Mouse (Mus musculus): ENCODE data around the gene 4930432M17Rik. TPM values are rescaled to one million over a fixed set of nuclear protein-coding genes. Genes with fewer than 3 reads are reported as not detected.

The 4930432M17Rik gene
- total and polyA plus RNA-seq, 3 experiments, result not detected

DNA sequence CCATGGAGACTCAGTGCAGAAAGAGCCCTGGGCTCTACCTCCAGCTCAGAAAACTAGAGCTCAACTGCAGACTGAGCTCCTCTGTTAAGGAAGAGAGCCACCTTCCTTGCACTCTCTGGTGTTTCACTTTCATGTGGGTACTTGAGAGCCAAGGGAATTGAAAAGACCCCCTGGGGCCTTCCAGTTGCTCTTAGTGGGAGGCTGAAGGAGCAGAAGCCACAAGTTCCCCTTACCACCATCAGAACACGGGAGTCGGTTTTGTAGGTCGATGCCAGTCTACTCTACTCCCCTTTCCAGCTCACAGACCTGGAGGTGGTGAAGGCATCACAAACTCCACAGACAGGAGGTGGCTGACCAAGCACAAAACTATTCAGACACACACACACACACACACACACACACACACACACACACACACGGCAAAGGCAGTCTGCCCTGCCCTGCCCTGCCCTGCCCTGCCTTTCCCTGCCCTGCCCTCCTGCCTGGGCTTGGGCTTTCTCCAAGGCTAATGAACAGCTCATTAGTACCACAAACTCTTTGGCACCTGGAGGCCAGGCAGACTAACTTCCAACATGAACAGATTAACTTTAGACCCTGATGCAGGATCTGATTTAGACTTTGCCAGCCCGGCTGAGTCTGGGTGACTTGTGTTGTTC, 1.7 kb downstream of the 4930432M17Rik start:
- DNase-seq, result no peak

DNA sequence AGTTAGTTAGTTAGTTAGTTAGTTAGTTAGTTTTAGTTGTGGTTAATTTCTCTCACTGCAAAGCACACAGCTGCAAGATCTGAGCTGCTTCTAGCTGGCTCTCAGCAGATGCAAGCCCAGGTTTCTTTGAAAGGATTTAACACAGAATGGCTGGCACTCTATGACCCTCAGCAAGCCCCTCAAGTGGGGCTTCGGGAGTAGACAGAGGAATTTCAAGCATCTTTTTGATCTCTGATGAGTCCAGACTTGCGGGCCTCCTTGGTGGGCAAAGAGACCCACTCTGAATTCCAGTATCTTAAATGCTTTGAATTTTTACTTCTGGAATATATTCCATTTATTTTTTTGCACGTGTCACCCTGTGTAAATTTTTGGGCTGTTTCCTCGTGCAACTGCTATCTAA, 8.4 kb downstream of the 4930432M17Rik start:
- DNase-seq, result no peak

DNA sequence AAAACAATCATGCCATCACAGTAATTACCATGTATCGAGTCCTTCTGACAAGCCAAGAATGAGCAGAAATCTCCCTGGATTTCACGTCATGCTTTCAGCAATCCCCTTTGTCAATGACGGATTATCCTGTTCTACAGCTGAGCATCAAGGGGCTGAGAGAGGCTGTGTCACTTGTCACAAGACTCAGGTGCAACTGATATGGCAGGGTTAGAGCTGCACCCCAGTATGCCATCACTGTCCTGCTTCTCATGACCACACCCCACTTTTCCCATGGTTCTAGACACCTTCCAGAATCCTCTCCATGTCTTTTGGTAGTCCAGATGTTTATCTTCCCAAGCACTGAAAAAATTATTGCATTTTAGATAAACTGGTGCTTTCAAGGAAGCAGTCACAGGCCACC, 8.9 kb downstream of the 4930432M17Rik start:
- no peak for DNase-seq

DNA sequence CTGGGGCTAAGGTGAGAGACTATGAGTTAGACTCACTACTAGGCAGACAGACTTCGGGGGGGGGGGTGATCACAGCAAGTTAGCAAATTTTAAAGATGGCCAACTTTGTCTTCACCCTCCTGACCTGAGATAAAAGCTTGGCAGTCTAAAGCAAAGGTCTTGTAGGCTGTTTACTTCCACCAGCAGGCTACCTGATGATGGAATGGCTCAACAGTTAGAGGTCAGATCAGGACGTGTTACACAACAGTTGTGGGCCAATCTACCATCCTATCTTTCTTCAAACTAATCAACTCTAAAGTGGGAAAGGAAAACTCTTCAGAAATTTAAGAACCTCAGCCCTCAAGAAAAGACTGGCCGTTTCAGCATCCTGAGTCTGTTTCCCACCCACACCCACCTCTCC, 9.6 kb downstream of the 4930432M17Rik start:
- DNase-seq, result no peak

DNA sequence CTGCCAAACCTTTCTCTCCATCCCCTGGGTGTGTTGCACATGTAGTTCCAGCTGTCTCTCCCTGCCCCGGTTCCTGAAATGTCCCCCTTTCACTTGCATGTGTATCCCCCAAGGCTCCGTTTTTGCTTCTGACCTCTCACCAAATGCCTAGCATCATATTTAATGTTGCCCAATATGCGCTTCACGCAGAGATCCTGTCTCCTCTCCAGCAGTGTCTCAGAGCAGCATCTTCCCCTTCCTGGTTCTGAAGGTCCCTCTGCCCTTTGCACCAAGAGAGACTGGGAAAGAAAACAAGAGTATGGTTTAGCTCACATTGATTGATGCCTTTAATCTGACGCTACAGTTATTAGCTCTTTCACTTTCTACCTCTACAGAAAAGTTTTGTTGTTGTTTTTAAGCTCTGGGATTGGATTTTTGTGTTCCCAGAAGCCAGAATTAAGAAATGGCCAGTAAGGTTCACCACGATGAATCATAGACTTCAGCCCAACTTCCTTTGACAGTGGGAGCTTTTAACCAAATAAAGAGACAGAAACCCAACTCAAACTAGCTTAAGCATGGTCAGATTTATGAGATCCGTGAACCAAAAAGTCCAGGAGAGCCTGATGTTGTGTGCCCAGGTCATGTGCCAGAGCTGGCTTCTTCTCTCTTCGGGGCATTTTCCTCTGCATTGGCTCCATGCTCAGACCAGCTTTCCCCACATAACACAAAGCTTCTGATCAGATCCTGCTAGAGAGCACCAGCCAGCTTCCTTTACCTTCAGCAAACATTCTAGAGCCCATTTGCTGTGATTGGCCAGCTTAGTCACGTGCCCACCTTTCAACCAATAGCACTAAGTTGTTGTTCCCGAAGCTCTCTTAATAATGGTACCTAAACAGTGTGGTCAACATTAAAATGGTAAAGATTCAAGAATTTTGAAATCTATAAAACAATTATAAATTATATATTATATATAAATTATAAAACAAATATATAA, 12.2 kb downstream of the 4930432M17Rik start:
- no peak for DNase-seq

DNA sequence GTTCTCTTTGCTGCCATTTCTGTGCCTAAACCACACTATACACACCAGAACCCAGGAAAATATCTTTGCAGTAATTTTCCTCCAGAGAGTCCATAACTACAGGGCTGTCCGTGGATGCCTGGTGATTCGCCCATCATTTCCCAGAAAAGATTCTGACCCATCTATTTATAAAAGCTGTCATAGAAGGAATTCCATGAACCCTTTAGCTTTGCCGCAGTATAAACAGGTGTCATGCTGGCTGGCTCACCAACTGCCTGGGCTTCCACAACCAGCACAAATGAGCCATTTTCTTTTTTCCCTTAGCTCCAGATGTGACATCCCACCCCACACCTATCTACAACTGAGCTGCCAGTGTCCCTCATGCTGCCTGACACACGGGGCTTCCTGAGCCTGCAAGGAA, 14.0 kb downstream of the 4930432M17Rik start:
- DNase-seq, result no peak

DNA sequence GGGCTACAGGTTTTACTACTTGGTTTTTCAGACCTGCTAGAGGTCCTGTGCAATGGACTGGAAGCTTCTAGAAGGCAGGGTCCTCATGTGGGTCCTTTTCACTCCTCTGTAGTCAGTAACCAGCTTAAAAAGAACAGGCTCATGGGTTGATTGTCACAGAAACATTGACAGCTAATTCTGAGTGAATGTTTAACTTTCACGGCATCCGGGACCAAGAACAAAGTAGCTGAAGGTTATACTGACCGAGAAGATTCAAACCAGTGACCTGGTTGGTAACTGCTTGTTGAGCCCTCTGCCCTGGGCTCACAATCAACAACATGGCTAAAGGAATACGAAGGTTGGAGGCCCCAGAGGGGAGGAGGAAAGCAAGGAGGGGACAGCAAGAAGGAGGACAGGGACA, 14.4 kb downstream of the 4930432M17Rik start:
- no peak for DNase-seq

DNA sequence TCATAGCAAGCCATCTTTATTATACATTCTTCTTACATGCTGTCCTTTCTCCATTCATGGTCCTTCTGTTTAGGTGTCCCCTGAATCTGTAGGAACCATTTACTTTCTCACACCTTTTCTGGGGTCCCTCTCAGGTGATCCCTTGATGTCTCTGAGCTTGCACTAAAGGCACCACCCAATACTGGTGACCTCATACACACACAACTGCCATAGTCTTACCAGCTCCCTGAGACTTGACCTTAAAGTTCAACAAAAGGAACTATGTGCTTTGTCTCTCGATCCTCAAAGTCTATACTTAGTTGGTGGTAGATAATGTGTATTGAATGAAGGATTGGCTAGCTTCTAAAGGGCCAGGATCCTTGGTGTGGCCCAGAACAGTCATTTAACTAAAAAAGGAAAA, 15.4 kb downstream of the 4930432M17Rik start:
- no peak for DNase-seq

DNA sequence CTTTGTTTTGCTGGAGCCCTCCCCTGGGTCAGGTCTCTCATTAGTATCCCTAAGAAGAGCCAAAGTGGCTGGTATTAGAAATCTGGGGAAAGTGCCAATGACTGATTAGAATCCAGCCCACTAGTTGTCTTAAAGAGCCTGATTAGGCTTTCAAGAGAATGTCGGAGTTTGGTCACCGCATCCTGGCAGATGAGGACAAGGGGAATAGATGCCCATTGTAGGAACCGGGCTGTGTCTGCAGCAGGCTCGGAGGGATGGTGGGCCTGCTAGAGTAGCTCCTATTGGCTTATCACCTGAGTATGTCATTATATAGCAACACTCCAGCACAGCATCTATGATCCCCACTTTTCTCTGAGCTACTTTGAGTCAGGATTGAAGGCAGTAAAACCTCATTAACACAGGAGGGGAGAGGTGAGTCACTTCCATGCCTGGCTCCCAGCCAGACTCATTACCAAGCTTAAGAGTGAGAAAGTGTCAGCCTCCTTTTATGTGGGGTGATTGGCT, 15.9 kb downstream of the 4930432M17Rik start:
- no peak for DNase-seq

DNA sequence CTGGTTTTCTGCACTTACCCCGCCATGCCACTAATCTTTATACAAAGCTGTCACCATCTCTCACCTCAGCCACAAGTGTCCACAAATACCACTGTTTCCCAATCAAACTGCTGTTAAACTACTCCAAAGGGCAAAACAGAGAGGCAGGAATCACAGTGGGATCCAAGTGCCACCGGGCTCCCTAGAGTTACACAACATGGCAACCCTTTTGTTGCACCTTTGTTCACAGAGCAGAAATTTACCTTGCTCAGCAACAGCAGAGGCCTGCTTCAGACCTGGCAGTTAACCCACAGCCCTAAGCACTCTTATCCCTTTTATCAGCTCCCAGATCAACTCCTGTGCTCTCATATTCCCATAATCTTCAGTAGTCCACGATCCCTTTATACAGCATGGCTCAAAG, 17.2 kb downstream of the 4930432M17Rik start:
- no peak for DNase-seq

DNA sequence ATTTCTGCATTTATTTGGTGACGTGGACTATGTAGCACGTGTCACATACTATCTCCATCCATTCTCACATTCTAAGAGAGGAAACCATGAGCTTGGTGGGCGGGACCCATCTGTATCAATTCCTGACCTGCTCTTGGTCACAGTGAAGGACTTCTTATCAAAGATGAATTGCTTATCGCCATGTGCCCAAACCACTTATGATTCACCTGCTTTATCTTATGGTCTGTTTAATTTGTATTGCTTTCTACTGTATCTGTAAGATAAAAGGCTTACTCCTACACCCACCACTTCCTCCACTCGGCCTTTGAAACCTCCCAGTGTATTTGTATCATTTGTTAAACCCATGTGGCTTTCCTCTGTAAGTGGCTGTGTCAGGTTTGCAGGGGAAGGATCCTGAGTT, 18.5 kb downstream of the 4930432M17Rik start:
- no peak for DNase-seq

DNA sequence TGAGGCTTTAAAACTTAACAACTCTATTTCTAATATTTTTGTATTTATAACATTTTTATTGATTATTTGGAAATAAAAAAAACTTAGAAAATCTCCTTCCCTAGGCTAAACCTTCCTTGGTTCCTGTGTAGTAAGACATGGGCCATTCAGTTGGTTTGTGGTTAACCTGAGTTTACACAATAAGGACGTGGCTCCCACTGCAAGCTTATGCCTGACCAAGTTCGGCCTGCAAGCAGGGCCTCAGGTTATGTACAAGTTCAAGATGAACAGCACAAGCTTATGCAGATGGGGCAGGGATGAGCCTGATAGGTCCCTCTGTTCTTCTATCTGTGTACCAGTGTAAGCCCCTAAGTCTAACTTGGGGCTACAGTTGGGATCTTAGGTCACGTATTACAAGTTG, 19.1 kb downstream of the 4930432M17Rik start:
- no peak for DNase-seq

DNA sequence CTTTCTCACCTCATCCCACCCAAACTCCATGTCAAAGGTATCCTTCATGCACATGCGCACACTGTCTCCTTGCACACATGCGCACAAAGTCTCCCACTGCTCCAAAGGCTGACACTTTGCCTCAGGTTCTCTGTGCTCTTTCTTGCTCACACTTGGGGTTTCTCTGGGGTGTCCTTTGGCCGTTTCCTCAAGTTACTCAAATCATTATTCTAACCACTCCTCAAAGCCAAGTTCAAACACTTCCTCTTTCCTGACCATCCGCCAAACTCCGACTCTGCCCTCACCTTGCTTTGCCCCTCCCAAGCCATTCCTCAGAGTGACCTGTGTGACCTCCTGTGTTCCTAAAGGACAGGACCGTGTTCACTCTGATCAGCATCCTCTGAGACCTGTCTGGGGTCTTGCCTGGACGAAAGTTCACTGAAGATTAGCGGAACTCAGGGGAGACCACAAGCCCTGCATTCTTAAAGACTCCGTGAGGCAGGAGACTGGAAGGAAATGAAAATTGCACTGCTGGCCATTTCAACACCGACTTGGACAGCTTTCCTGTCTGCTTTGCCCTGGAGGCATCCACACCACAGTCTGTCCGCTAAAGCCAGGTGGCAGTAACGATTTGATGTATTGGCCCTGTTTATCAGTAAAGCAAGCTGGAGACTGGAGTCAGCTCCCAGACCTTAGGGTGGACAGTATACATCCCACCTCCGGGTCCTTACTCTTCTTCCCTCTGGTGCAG, 22.6 kb downstream of the 4930432M17Rik start:
- DNase-seq, result peak; percentile 31

DNA sequence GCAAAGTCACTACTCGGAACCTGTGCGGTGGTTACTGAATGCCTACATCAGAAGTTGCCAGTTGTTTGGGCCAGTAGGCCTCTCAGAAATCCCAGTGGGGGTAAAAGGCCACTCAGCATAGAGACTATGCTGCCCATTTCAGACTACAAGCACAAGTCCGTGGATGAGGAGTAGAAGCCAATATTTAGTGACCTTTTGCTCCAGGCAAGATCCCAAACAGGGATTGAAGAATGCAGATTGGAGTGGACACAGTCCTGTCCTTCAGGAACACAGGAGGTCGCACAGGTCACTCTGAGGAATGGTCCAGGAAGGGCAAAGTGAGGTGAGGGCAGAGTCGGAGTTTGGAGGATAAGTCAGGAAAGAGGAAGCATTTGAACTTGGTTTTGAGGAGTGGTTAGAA, 23.2 kb downstream of the 4930432M17Rik start:
- DNase-seq, result peak; percentile 14

DNA sequence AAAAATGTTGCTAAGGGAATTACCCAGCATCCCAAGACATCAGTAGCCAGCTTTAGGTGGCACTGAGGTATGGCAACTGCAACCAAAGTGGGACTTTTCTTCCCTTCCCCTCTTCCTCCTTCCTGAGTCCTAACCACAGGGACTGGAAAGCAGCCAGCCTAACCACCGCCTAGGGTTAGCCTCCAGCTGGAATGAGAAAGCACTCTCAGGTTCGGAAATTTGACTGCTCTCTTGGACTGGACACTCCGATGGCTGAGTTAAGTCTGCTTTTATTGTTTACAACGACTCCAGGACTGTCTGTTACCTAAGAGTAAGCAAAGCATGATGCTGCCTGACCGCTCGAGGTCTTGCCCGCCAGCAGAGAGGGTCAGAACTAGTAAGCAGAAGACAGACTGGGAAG, 26.6 kb downstream of the 4930432M17Rik start:
- peak; percentile 14 for DNase-seq

DNA sequence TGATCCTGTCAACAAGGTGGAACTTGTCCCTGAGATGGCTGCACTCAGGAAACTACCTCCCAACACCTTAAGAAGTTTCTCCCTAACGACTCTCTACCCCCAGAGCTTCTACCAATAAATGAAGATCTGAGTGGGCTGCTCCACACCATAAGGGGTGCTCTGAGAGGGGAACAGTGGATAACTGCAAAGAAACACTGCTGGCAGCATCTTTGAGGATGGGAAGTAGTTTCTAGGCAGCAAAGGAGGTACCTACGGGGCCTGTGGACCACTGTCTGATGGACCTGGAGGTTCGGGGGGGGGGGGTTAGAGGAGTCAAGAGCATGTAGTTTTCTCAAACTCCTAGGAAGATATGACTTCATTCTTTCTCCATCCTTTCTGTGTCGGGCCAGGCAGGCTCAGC, 28.8 kb downstream of the 4930432M17Rik start:
- no peak for DNase-seq

DNA sequence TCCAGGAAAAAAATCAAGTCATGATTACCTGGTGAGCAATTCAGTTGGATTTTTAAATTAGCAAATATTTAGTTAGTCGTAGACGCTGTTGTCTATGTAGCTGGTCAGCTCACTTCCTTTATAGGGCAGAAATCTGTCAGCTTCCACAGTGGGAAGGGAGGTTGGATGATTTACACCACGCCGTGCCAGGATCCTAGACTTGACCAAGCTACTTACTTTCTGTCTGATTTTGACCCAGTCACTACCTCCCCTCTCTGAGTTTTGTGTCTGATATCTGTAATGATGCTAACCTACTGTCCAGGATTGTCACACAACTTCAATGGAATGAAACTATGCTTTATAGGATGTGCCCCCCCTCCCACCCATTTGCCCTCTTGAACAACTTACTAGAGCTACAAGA, 29.3 kb downstream of the 4930432M17Rik start:
- no peak for DNase-seq

DNA sequence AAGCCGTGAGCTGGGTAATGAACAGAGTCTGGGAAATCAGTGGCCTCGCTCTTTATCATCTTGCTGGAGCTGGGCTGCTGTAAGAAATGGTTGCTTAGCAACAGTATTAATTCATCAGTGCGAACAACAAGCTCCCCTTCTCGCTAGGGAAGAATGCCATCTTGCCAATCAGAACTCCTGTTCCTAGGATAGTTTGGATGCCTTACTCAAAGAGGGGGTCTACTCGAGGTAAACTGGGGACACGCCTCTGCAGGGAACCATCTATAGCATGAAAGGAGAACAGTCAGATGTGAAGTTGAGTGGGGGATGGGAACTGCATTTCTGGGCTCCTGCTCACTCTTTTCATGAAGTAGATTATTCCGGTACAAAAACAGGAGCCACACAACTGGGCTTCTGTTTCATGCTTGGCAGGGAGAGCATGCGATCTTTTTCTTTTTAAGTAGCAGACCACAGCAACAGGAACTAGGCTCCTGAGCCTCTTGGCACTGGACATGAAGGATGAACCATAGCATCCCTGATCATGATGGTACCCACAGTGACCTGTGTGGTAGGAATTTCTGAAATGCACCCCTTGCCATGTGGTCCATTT, 29.9 kb downstream of the 4930432M17Rik start:
- DNase-seq, result no peak

DNA sequence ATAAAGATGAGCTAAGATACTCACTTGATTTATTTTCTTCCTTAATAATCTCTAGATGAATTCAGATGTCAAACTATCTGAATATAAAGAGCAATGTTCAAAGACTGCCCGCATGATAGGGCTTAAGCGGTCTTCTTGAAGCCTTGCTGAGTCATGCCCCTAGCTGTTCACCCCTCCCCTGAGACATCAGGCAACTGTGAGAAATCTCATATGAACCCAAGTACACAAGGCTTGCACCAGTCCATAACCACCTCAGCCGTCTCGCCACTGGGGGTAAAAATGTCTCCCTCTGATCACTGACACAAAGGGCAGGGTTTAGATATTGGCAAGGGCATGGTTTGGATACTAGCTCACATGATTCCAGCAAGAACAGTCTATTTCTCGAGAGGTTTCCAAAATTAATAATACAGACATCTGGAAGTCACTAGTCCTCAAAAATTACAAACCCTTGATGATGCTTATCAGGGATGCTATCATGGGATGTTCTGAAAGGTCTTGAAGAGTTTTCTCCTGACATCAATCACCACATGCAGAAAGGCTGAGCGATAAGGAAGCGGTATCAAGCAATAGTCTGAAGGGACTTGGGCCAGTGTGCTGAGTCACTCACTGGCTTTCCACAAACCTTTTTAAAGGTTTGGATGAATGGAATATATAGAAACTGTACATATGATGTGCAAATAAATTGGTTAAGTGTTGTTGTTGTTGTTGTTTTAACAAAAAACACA, 32.8 kb downstream of the 4930432M17Rik start:
- no peak for DNase-seq

DNA sequence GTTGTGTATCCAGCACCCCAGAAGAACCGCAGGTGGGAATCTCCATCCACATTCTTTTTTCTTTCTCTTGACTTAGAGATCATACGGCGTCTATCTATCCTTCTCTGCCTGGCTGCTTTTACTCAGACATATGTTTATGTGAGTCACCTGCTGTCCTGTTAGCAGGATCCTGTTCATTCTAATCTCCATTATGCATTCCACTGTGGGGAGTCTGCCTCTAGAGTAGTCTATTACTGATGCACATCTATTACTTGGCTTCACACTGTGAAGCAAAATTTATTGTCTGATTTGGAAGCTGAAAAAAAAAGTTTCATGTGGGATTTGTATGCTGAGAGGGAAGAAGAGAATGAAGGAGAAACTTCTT, 33.3 kb downstream of the 4930432M17Rik start:
- no peak for DNase-seq

DNA sequence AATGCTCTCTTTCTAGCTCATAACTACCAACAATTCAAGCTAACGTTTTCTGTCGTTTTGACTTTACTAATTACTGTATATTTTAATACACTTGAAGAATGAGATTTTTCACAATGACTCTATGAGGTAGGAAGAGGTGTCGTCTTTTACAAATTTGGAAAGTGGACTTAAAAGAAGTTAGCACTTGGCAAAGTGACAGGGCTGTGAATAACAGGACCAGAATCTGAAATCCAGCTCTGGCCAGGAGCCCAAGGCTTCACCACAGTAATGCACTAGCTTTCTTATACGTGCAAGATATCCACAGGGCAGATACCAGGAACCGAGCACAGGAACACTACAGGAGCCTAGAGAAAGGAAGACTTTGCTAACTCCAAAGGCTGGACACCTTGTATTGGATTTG, 35.5 kb downstream of the 4930432M17Rik start:
- DNase-seq, result peak; percentile 59

DNA sequence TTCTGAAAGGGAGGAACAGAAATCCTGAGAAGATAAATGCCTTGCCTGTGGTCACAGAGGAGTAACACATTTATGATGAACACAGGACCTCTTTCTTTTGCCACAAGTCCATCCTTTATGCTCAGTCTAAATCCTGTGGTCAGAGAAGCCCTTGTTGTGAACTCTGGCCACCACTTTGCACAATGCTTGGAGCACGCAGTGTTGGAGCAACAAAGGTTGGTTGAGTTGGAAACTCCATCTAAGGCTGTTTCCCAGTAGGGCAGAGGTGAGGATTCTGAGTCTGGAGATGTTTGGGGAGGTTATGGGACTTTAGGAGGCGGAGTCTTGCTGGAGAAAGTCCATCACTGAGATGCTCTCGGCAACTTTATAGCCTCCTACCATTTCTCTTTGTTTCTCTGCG, 36.5 kb downstream of the 4930432M17Rik start:
- DNase-seq, result peak; percentile 13
